Mouse (Mus musculus) left cerebral cortex, adult 8-10 months (tissue): Measurements from ENCODE around the gene Lnpk. TPM values are rescaled to one million over a fixed set of nuclear protein-coding genes. Genes with fewer than 3 reads are reported as not detected.

Experiments
- DNase-seq, 2 experiments: peaks; one replicate each; pipeline ENCODE4 v3.0.0; 2022; ENCODE audit warnings: low spot score in 2 of 2
- total RNA-seq, 4 experiments: library from RNA; stranded (reverse); gene quantifications; 2 replicates each; pipeline ENCODE4 v1.2.4; 2022

Gene Lnpk
- 10 to 100 TPM; 61.4 to 65.7 (median 63.9) TPM for total RNA-seq

DNA sequence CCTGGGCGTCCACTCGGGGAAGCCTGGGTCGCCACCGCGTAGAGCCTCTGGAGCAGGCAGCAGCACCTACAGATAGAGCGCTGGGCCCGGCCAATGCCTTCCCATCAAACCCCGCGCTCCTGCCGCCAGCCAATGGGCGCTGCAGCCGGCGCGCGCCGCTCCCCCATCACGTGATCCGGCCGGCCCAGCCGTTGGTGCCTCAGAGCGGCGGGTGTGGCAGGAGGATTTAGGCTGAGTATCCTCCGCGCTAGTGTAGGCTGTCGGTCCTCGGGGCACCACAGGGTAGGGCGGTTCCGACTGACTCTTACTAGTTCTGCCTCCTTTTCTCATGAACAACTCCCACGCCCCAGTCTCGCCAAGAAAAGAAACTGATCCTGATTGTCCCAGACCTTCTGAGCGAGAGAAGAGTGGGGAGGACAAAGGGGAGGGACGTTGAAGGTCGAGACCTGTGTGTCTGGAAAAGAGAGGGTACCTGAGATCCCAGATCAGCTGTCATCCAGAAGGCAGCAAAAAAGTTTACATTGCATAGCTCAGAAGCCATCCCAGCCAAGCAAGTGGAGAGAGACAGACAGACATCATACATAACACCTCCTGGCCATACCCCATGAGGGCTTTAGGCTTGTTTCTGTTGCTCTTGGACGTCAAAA is at the start of gene Lnpk:
Gene Lnpk, minus strand, starts transcription at position 593 of the 647 bp plus-strand sequence.
- DNase-seq = peak; percentile 77 to 93

DNA sequence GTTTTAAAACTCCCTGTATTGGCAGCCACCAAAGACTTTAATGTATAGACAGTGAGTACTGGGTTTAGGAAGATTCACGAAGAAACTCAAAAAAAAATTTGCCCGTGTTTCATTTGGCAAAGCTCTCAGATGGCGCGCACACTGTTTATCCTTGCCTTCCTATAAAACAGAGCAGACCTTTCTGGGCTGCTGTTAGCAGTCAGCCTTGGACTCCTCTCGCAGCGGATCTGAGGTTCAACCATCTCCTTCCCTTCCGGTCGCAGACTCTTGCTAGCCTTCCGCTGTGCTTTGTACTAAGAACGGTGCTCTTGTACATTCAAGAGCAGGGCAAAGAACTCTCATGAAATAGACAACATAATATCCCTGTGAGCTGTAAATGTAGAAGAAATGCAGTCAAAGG is 41.1 kb upstream of the Lnpk start:
- DNase-seq = no peak

DNA sequence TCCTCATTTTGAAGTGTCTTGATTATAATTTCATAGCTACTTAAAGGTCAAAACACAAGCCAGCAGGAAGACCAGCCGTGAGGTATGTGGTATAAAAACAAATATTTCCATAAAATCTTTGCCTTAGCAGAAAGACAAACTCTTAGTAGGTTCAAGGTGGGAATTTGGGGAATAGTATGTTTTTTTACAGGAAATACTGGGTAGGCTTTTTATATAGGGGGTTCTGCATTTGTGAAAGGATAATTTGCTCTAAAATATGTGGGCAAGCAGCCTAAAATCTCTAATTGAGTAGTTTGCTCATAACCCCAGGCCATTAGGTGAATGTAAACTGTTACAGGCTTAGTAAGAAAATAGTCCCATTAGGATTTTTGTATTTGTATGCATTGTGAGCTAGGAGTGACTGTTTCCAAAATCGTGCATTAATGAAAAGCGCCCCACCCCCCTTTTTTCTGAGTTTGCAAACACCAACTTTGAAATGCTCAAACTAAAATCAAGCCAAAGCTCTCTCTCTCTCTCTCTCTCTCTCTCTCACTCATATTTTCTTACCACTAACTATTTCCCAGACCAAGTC is 40.5 kb upstream of the Lnpk start:
- DNase-seq = no peak

DNA sequence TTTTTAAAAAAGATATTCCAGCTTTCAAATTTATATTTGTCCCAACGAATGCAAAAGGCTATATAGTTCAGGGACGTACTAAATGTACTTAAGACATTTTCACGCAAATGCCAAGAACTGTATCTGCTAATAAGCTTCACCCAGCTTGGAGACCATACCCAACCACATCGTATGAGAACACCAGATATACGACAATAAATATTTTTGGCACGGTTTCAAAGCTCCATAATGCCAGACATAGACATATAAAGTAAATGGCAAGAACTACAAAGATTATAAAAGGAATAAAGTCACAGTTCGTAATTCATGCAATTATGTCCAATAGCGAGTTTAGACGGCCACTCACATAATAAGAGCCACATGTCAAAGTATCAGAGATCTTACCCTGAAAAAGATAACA is 38.5 kb upstream of the Lnpk start:
- DNase-seq = no peak

DNA sequence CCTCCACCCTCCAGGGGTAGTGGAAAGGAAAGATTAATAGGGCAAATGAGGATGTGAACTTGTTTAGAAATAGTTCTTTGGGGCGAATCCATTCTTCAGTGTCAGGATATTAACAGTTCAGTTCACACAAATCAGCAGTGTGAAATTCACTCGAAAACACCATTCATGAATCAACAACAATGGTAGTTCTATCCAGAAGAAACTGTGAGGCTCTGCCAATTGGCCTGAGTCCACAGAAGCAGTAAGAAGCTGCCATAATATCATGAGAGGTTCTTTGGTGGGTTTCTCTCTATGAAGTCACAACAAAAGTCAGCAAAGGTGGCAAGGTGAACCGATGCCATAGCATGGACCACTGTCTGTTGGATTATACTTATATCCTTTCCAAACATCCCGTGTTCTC is 32.2 kb upstream of the Lnpk start:
- no peak for DNase-seq

DNA sequence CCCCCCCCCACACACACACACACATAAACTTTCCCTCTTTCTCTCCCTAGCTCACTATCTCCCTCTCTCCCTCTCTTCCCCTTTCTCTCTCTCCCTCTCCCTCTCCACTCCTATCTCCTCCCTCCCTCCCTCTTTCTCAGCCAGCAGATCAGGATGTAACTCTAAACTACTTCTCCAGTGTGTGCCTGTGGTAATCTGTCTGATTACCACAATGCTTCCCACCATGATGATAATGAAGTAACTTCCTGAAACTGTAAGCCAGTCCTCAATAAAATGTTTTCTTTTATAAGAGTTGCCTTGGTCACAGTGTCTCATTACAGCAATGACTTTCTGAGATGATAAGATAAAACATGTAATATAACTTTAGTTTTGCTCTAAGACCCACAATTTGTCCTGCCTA is 30.1 kb upstream of the Lnpk start:
- no peak for DNase-seq

DNA sequence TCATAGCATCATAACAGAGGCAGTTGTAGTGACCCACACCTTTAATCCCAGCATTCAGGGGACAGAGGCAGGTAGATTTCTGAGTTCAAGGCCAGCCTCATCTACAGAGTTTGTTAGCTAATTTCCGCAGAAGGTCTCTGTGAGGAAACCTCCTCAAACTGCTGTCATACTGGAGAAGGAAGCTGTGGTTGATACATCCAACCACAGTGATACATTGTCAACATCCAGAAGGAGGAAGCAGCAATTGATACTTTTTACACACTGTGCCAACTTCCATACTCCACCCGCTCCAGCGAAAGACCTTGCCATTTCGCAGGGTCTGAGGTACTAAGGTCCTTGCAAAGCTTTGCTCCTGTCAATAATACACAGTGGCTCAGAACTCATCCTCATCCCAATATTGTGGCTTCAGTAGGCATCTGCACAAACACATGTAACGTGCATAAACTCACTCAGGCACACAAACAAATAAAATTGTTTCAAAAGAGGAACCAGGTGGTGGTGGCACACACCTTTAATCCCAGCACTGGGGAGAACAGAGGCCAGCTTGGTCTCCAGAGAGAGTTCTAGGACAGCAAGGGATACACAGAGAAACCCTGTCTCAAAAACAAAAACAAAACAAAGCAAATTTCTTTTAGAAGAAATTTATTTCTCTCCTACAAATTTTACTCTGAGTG is 27.0 kb upstream of the Lnpk start:
- no peak for DNase-seq

DNA sequence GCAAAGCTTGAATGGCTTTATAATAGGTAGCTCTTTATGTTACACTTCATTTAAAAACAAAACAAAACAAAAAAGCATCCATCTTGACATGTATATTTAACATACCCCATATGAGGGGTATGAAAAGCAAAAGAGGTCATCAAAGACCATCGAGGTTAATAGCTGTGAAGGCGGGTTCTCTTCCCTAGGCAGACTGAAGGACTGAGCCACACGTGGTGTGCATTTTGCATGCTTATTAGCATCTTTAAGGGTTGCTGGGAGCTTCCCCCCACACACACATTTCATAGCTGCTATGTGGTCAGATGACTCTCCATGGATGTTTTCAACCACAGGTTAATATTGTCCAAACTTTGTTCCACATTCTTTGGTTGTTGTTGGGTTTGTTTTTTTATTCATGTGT is 24.8 kb upstream of the Lnpk start:
- no peak for DNase-seq

DNA sequence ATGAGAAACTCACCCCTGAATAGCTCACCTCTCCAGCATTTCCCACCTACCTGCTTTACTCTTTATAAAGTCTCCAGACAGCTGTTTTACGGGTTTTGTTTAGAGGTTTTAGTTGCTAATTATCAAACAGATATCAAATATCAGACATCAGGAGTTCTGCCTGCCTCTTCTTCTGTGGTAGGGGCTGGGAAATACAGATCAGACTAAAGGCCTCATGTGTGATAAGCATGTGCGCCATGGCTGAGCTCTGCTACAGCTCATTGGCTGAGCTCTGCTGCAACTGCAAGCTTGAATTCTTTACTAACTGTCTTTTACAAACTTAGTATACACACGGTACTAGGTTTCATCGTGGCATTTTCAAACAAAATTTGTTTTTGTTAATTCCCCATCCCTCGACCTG is 23.2 kb upstream of the Lnpk start:
- DNase-seq = no peak

DNA sequence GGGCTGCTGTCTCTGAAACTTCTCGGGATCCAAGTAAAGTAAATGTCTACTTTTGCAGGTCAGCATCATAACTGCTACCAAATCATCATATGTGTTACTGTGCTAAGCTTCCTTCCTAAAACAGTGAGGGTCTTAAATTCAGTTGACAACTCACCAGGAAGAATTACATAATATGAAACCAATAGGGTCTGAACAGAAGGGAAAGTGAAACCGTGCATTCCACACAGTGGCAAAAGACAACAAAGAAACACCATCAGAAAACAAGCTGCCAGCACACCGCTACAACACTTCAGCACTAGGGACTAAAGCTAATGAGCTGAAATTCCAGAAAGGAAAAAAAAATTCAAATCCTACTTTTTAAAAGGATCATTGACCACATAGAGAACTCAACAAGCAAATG is 17.9 kb upstream of the Lnpk start:
- DNase-seq = no peak

DNA sequence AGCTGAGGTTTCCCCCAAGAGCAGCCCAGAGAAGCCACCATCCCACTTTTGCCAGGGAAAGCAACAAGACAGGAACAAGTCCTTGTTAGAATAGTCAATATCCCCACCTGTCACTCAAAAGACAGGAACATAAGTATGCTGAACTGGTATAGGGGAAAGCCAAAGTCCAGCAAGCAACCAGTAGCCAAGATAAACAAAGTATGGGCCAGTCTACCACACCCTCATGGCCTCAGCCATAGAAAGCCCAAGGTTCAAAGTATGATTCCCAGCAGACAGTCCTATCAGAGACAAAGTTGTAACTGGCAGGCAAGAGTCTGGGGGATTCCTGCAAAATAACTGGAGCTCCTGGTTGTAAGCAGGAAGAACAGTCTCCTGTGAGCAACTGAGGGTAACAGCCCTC is 16.9 kb upstream of the Lnpk start:
- no peak for DNase-seq

DNA sequence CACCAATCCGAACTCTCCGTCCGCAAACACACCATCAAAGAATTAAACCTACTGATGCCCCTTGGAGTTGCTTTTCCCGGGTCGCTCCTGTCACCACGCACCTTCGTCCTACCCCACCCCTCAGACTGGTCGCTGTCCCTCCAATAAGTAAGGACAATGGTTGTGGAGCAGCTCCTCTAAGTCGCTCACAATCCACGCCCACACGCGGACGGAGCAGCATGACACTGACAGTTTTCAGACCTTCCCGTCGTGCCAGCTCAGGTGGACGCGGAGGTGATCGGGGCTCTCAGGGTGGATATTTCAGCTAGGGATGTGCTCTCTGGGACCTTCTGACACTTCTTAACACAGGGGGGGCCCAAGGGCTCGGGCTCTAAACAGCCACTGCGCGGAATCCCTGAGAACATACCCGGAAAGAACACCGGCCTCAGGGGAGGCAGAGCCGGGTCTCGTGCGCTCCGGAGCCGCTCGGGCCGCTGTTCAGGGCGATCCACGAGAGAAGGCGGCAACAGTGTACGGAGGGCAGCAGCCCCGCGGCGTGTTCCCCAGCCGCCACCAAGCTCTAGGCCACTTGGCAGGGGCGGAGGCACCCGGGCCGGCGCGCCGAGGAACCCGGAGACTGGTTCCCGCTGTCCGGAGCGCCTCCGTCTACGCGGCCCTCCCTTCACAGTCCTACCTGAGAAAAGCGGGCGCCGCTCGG is 941 bp downstream of the Lnpk start:
- peak in 1 of 2 experiments; percentile 20 for DNase-seq

DNA sequence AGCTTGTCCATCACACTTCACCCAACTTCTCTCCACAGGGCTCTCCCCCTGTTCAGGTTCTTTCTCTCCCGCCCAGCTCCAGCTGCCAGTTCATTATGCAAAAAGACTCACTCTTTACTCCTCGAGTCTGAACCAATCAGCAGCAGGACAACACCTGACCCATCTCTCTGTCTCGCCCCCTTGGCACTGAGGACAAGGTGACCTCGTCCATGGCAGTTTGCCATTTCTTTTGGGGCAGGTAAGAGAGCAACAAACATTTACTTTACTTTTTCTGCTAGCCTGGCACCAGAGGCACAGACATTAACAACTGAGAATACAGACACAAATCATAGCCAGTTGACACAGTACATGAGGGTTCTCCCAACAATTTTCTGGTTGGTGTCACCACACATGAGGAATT is 8.8 kb downstream of the Lnpk start:
- no peak for DNase-seq

DNA sequence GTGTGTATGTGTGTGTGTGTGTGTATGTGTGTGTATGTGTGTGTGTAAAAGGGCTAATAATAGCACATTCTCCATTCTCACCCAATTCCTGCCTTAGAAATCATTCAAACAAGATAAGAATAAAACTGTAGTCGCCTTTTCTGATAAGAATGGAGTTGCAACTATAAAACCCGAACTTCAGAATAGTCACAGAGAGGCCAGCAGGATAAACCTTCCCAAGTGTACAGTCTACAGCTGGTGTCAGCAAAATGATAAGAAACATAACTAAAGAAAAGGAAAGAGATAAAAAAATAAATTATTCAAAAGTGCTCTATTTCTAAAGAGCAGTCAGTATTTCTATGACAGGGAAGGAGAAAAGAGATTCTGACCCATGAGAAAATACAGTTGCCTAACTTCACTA is 19.4 kb downstream of the Lnpk start:
- DNase-seq = no peak

DNA sequence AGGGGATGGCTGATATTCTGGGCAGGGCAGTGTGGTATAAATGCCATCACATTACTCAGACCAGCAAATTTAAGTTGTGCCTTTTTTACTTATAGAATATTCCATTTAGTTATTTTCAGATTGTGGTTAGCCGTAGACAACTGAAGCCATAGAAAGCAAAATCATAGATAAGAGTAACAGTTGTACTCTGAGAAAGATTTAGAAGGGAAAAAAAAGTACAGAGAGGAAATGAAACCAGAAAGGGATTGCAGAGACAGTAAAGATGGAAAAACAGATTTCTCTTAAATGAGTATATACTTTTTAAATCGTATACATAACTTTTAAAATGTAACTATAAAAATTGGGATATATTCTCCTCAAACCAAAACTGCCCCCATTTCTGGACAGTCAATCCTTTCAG is 20.1 kb downstream of the Lnpk start:
- no peak for DNase-seq

DNA sequence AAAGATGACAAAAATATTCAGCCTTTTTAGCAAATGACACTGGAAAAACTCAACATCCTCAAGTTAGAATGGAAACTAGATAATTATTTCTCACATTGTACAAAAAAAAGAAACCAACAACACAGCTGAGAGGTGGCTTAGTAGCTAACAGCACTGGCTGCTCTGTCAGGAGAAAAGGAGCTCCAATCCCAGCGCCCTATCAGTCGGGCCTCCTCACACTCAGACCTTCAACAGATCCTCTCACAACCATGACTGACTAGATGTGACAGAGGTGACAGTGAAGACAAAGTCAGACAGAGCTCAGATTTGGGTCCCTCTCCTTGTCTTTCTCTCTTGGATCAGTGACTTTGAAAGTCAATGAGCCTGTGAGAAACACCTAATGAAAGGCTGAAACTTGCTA is 21.8 kb downstream of the Lnpk start:
- DNase-seq = no peak

DNA sequence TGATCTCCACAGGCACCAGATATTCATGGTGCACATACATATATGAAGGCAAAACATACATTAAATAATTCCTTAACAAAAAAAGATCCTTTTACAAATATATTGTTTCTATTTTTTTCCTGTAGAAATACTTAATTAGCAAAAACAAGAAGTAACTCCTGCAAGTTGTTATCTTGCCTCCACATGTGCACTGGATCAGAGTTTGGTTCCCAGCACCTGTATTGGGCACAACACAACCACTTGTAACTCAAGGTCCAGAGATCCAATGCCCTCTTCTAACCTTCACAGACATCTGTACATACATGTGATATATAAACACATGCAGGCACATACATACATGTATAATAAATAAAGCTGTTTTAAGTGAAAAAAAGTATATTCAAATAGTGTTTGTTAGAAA is 27.3 kb downstream of the Lnpk start:
- no peak for DNase-seq

DNA sequence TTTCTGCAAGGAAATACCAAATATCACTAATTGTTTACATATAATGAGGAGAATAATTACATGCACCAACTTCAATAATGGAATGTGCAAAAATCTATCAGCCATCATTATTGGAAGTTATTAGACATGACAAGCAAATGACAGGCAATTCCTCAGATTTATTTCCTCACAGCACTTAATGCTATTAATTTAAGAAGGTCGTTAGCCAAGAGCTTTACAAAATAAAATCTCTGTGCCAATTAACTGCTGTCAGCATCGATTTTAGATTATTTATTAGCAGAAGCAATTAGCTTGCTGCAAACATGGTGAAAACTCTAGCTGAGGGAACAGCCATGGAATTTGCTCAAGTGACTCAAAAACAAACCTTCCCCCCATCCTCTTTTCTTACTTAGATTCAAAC is 30.9 kb downstream of the Lnpk start:
- DNase-seq = no peak

DNA sequence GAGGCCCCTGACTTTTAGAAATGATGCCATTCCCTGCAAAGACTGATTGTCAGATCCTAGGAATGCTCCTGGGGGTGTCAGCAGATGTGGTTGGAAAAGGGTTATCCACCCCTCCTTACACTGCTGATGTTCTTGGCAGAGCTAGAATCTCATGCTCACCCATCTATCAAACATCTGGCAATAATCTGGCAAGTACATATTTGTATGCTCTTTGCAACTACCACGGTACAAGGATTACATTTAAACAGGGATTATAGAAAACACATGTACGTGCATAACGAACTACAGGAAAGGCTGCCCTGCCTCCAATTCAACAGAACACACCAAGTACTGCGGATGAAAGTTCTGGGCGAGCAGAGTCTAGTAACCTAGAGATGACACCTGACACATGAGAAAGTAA is 70.9 kb downstream of the Lnpk start:
- no peak for DNase-seq

DNA sequence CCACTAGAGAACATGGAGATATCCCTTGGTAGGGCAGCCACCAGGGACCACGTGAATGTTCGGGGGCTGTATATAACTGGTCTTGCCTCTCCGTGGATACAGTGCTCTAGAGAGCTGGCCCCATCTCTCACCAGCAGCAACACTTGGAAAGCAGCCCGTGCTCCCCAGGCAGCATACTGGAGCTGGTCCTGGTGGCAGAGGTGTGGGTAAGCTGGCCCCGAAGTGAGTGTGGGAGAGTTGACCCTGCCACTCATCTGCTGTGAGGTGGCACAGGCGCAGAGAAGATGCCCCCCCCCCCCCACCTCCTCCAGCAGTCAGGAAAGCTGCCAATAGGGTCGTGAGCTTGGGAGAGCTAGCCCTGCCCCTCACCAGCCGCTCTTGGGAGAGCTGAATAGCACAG is 72.8 kb downstream of the Lnpk start:
- no peak for DNase-seq

DNA sequence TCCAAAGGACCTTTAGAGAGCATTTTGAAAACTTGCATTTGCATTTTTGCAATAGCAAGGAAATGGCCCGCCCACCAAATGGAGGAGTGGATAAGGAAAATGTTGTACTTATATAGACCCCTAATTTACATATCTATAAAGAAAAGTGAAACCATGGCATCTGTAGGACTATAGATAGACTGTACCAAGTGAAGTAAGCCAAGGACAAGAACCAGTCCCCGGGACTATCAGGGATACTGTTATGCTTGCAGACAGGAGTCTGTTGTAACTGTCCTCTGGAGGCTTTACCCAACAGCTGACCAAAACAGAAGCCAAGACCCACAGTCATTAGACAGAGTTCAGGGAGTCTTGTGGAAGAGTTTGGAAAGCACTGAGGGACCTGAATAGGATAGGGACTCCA is 78.9 kb downstream of the Lnpk start:
- no peak for DNase-seq

DNA sequence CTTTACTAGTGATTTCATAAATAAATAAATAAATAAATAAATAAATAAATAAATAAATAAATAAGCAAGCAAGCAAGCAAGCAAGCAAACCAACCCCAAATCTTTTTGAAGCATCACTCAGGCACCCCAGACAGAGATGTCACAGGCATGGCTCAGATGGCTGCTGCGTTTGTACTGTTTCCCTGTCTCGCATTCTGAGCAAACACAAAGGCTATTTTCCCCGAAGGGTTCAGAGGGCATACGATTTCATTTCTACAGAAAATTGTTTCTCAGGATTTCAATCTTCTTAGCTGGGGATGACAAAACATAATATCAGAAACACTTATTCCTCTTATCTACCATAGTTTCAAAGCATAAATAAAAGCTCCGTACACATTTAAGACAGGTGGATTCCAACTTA is 81.4 kb downstream of the Lnpk start:
- no peak for DNase-seq

DNA sequence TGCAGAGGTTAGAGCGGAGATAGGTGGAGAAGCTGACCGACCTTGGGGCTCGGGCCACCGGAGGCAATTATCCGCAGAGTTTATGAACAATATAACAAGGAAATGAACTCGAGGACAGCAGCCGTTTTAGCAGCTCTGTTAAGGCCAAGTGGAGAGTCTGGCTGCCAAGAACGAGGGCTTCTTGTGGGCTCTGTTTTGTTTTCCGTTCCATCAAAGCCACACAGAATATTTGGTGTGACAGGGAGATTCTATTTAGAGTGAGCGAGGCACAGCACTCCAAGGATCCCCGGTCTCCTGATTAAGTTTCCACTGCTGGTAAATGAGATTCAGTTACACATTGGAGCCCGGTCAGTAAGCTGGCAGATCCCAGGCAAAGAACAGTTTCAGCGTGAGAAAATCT is 87.8 kb downstream of the Lnpk start:
- DNase-seq = no peak
